Mouse (Mus musculus): Measurements from ENCODE around the gene Ankrd17. TPM values are rescaled to one million over a fixed set of nuclear protein-coding genes. Genes with fewer than 3 reads are reported as not detected.
"Not testable (repeated sequence)": the region's sequence is repeated elsewhere in the genome, so short reads cannot be mapped to it uniquely, and the experiment has no call there.

Gene Ankrd17
- total RNA-seq, 2 experiments from 2014 or later = 75.6 to 89.5 TPM

GRCm38 (mm10) chr5:90338177-90339091 is 27.9 kb downstream of the Ankrd17 start:
- DNase-seq (ENCODE audit: low spot score in 2 of 2) = no peak

- DNase-seq (ENCODE audit: low spot score in 2 of 2) = no peak
Measured at GRCm38 (mm10) chr5:90332478-90332877, 33.9 kb downstream of the Ankrd17 start.

- DNase-seq (ENCODE audit: low spot score in 2 of 2) = no peak
Measured at GRCm38 (mm10) chr5:90331071-90331470, 35.3 kb downstream of the Ankrd17 start.

- no peak for DNase-seq (ENCODE audit: low spot score in 2 of 2)
Measured at GRCm38 (mm10) chr5:90298396-90298795, 68.0 kb downstream of the Ankrd17 start.

GRCm38 (mm10) chr5:90289887-90290286 is 76.5 kb downstream of the Ankrd17 start:
- DNase-seq (ENCODE audit: low spot score in 2 of 2) = no peak

GRCm38 (mm10) chr5:90286559-90286958 is 79.8 kb downstream of the Ankrd17 start:
- peak in 1 of 2 experiments; percentile 39 for DNase-seq (ENCODE audit: low spot score in 2 of 2)

- no peak for DNase-seq (ENCODE audit: low spot score in 2 of 2)
Measured at GRCm38 (mm10) chr5:90280061-90280460, 86.3 kb downstream of the Ankrd17 start.

- no peak for DNase-seq (ENCODE audit: low spot score in 2 of 2)
Measured at GRCm38 (mm10) chr5:90279418-90279817, 87.0 kb downstream of the Ankrd17 start.

GRCm38 (mm10) chr5:90277443-90277842 is 88.9 kb downstream of the Ankrd17 start:
- DNase-seq (ENCODE audit: low spot score in 2 of 2) = no peak

GRCm38 (mm10) chr5:90274806-90275205 is 91.6 kb downstream of the Ankrd17 start:
- DNase-seq (ENCODE audit: low spot score in 2 of 2) = no peak

- DNase-seq (ENCODE audit: low spot score in 2 of 2) = not testable (repeated sequence)
Measured at GRCm38 (mm10) chr5:90262230-90262629, 104.1 kb downstream of the Ankrd17 start.

- DNase-seq (ENCODE audit: low spot score in 2 of 2) = no peak
Measured at GRCm38 (mm10) chr5:90257023-90257422, 109.4 kb downstream of the Ankrd17 start.

GRCm38 (mm10) chr5:90247503-90247902 is 118.9 kb downstream of the Ankrd17 start:
- DNase-seq (ENCODE audit: low spot score in 2 of 2) = no peak

GRCm38 (mm10) chr5:90246987-90247386 is 119.4 kb downstream of the Ankrd17 start:
- DNase-seq (ENCODE audit: low spot score in 2 of 2) = no peak

GRCm38 (mm10) chr5:90246567-90246966 is 119.8 kb downstream of the Ankrd17 start:
- no peak for DNase-seq (ENCODE audit: low spot score in 2 of 2)

GRCm38 (mm10) chr5:90245416-90245815 is 121.0 kb downstream of the Ankrd17 start:
- DNase-seq (ENCODE audit: low spot score in 2 of 2) = no peak

- DNase-seq (ENCODE audit: low spot score in 2 of 2) = no peak
Measured at GRCm38 (mm10) chr5:90235217-90235616, 131.2 kb downstream of the Ankrd17 start.

GRCm38 (mm10) chr5:90233305-90233704 is 133.1 kb downstream of the Ankrd17 start:
- no peak for DNase-seq (ENCODE audit: low spot score in 2 of 2)

GRCm38 (mm10) chr5:90229760-90230159 is 136.6 kb downstream of the Ankrd17 start:
- no peak for DNase-seq (ENCODE audit: low spot score in 2 of 2)

GRCm38 (mm10) chr5:90226696-90227095 is 139.7 kb downstream of the Ankrd17 start:
- DNase-seq (ENCODE audit: low spot score in 2 of 2) = no peak

GRCm38 (mm10) chr5:90224730-90225129 is 141.6 kb downstream of the Ankrd17 start:
- no peak for DNase-seq (ENCODE audit: low spot score in 2 of 2)

- peak; percentile 97 to 98 for DNase-seq (ENCODE audit: low spot score in 2 of 2)
Measured at GRCm38 (mm10) chr5:90223534-90224381, 142.6 kb downstream of the Ankrd17 start, which contains the start of gene Cox18. Cox18 (minus strand) TSS chr5:90224001.

Data from adrenal gland, adult 18-20 months (tissue).